ENCODE assay signal across 9 mouse cellular contexts in the genomic region with DNA sequence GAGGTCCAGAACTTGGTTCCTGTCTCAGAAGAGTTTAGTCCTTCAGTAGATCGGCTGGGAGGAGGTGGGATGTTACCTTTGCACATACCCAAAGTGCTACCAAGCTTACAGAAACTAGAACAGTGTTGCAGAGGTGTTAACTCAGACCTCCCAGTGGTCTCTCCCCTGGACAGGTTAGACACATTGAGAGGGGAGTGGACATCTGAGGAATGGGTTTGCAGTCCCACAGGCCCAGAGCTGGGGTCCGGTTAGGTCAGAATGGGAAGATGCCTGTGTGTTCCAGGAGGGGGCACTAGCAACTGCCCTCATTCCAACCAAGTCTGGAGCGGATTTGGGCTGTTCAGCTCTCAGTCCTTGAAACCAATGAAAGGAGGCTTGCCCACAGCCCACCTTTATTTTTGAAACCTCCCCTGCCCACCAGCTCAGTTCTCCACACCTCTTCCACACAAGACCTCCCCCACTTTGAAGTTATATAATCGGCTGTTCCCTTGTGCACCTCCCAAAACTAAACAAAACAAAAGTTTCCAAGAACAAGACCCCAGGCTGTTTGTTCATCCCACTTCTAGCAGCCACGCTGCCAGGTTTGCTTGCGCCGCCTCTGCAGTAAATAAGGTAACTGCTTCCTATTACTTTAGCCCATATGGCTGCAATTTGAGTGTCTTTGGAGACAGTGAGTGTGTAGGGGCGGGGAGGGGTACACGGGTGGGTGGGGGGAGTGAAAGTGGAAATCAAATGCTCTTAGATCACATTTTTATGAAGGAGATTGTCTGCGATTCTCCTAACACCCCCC. TPM values are rescaled to one million over a fixed set of nuclear protein-coding genes. Genes with fewer than 3 reads are reported as not detected.
DNase-seq lines count a peak whose midpoint lies in the region; ATAC-seq and TF ChIP-seq lines count a peak whose summit lies in the region.
"Had no signal": no experiment of that assay in that cellular context is flagged by ENCODE, and none has a peak within 500 bp of the region (broad histone marks: within the 10 kb centered on the region; RNA-seq: fewer than 3 reads in every experiment).

No protein-coding gene starts in this region.

- TF ChIP-seq EP300 in heart, adult 2 months (IDR thresholded peaks at IDR 0.05; ENCODE audit: insufficient read depth, low read depth, low read length), result no peak

- H3K4me3 ChIP-seq in heart, adult 2 months, result no peak overlapping the region
- no peak overlapping the region for H3K4me3 ChIP-seq in neural tube, embryonic 15.5 days (replicated peaks)
- no peak overlapping the region for H3K4me3 ChIP-seq in forebrain, postnatal 0 days (ENCODE audit: low read depth, low read length)
- no peak overlapping the region for H3K4me3 ChIP-seq in small intestine, adult 2 months (ENCODE audit: low read depth, low read length)

- no peaks in the 10 kb centered on the region for H3K36me3 ChIP-seq in heart, adult 2 months (ENCODE audit: control insufficient read depth, insufficient read depth, low read length)
- peaks cover 2% of the 10 kb centered on the region for H3K36me3 ChIP-seq in neural tube, embryonic 15.5 days
- peaks cover 2% of the 10 kb centered on the region; the same call in 1 of the 2 replicates for H3K36me3 ChIP-seq in forebrain, postnatal 0 days (ENCODE audit: insufficient read depth)
- peaks cover 3% of the 10 kb centered on the region; the same call in 1 of the 2 replicates for H3K36me3 ChIP-seq in small intestine, adult 2 months (ENCODE audit: control insufficient read depth, insufficient read depth, low read length)

- WGBS in heart, adult 2 months, result 20% methylated on average over 10 of the region's 10 CpGs
- WGBS in neural tube, embryonic 15.5 days, result 1% methylated on average over 10 of the region's 10 CpGs
- WGBS in forebrain, postnatal 0 days, result 4% methylated on average over 10 of the region's 10 CpGs
- WGBS in small intestine, adult 2 months, result 15% methylated on average over 10 of the region's 10 CpGs

- TF ChIP-seq CTCF in heart, adult 2 months (IDR thresholded peaks at IDR 0.05), result peak; percentile 74
- peak; percentile 41 for TF ChIP-seq CTCF in forebrain, postnatal 0 days (IDR thresholded peaks at IDR 0.05; ENCODE audit: low read depth)
- peak; percentile 50; the same call in 1 of the 2 replicates for TF ChIP-seq CTCF in small intestine, adult 2 months (IDR thresholded peaks at IDR 0.05; ENCODE audit: extremely low read depth, insufficient read length, insufficient replicate concordance, low read depth, low read length)

- H3K79me2 ChIP-seq in heart, adult 2 months (replicated peaks; ENCODE audit: control insufficient read depth, insufficient read depth, low read length), result no peaks in the 10 kb centered on the region

- no peak for DNase-seq in heart, adult 2 months
- DNase-seq in heart, postnatal 10 days, result no peak
- DNase-seq in neural tube, embryonic 10.5 days (ENCODE audit: extremely low spot score, low spot score), result peak; percentile 62
- DNase-seq in forebrain, postnatal 0 days, result no peak
- DNase-seq in urinary bladder, postnatal 36 days (ENCODE audit: low spot score in 2 of 2), result no peak
- no peak for DNase-seq in left cerebral cortex, postnatal 25 days (ENCODE audit: low spot score in 2 of 2)

- ATAC-seq in neural tube, embryonic 15.5 days (ENCODE audit: low FRiP score), result no peak
- no peak for ATAC-seq in forebrain, postnatal 0 days
- ATAC-seq: Patski had no signal

- intact Hi-C loops in heart, adult 2 months (cut with DNase I), result loop anchor here (2.0 kb wide), 1 partner anchor 41 kb away; no protein-coding TSS in a partner anchor
- intact Hi-C loops in heart, postnatal 10 days (cut with DNase I), result no loop called here
- intact Hi-C loops in left cerebral cortex, postnatal 25 days (cut with DNase I), result no loop called here

- no peak overlapping the region for H3K27ac ChIP-seq in heart, adult 2 months
- no peak overlapping the region for H3K27ac ChIP-seq in neural tube, embryonic 15.5 days (replicated peaks)
- H3K27ac ChIP-seq in forebrain, postnatal 0 days (ENCODE audit: low read depth, low read length), result no peak overlapping the region
- no peak overlapping the region for H3K27ac ChIP-seq in small intestine, adult 2 months (ENCODE audit: insufficient read depth, low read depth, low read length)

- no peaks in the 10 kb centered on the region for H3K9me3 ChIP-seq in neural tube, embryonic 15.5 days (replicated peaks)
- H3K9me3 ChIP-seq in forebrain, postnatal 0 days (ENCODE audit: low read length), result no peaks in the 10 kb centered on the region

- no peak overlapping the region for H3K9ac ChIP-seq in heart, adult 2 months (ENCODE audit: low read depth, low read length)
- no peak overlapping the region for H3K9ac ChIP-seq in neural tube, embryonic 15.5 days (replicated peaks)
- no peak overlapping the region for H3K9ac ChIP-seq in forebrain, postnatal 0 days

- peaks cover 38% of the 10 kb centered on the region for H3K27me3 ChIP-seq in heart, adult 2 months (ENCODE audit: control insufficient read depth, insufficient read depth, low read length)
- H3K27me3 ChIP-seq in neural tube, embryonic 15.5 days (replicated peaks), result peaks cover 78% of the 10 kb centered on the region
- peaks cover 65% of the 10 kb centered on the region for H3K27me3 ChIP-seq in forebrain, postnatal 0 days (ENCODE audit: insufficient read depth, low read length)
- H3K27me3 ChIP-seq in small intestine, adult 2 months (ENCODE audit: control insufficient read depth, insufficient read depth, low read length), result peaks cover 71% of the 10 kb centered on the region

- H3K4me1 ChIP-seq in heart, adult 2 months (ENCODE audit: control insufficient read depth, insufficient read depth, low read length), result peaks cover 14% of the 10 kb centered on the region
- peaks cover 66% of the 10 kb centered on the region for H3K4me1 ChIP-seq in neural tube, embryonic 15.5 days
- peaks cover 10% of the 10 kb centered on the region for H3K4me1 ChIP-seq in forebrain, postnatal 0 days (ENCODE audit: insufficient read depth)
- peaks cover 49% of the 10 kb centered on the region for H3K4me1 ChIP-seq in small intestine, adult 2 months (ENCODE audit: control insufficient read depth, insufficient read depth, insufficient read length, low read length)

- no peak for TF ChIP-seq POLR2A in heart, adult 2 months (IDR thresholded peaks at IDR 0.05; ENCODE audit: insufficient read depth, low read depth, low read length)
- no peak for TF ChIP-seq POLR2A in small intestine, adult 2 months (IDR thresholded peaks at IDR 0.05; ENCODE audit: low read depth, low read length)

- no peak overlapping the region for H3K4me2 ChIP-seq in neural tube, embryonic 15.5 days
- no peak overlapping the region for H3K4me2 ChIP-seq in forebrain, postnatal 0 days (ENCODE audit: low read depth)

RNA-seq across cellular contexts. Expression of gene Cbx8, which starts 3.2 kb away (rescaled TPM):
- 1 to 10 TPM; 4.0 to 5.3 TPM for total RNA-seq in heart, adult 2 months (2021)
- polyA plus RNA-seq in heart, adult 2 months (2012; rRNA removed), result 2.0 and 2.7 TPM in 2 replicates
- 1 to 10 TPM; 5.6 to 7.5 TPM for total RNA-seq in heart, postnatal 10 days (2021)
- polyA plus RNA-seq in neural tube, embryonic 15.5 days (2015; fragmentation: Nextera tagmentation; extraction: Ambion mirVana), result 7.2 and 7.3 TPM in 2 replicates
- 14.2 and 21.9 TPM in 2 replicates for total RNA-seq in forebrain, postnatal 0 days (2014; rRNA removed)
- 5.3 and 8.5 TPM in 2 replicates for polyA plus RNA-seq in forebrain, postnatal 0 days (2015; fragmentation: Nextera tagmentation; extraction: Ambion mirVana)
- 4.4 and 4.7 TPM in 2 replicates for polyA plus RNA-seq in small intestine, adult 2 months (2012; rRNA removed)
- total RNA-seq in left cerebral cortex, postnatal 25 days (2021), result 10 to 100 TPM; 12.9 to 17.7 TPM

RNA-seq across cellular contexts. Expression of gene Cbx2, which starts 21.2 kb away (rescaled TPM):
- 1 to 10 TPM; 1.7 to 2.3 TPM for total RNA-seq in heart, adult 2 months (2021)
- polyA plus RNA-seq in heart, adult 2 months (2012; rRNA removed), result 2.3 and 3.0 TPM in 2 replicates
- total RNA-seq in heart, postnatal 10 days (2021), result 1 to 10 TPM; 5.2 to 6.8 TPM
- 8.3 and 13.3 TPM in 2 replicates for polyA plus RNA-seq in neural tube, embryonic 15.5 days (2015; fragmentation: Nextera tagmentation; extraction: Ambion mirVana)
- 9.2 and 15.2 TPM in 2 replicates for total RNA-seq in forebrain, postnatal 0 days (2014; rRNA removed)
- 6.4 TPM in 2 replicates for polyA plus RNA-seq in forebrain, postnatal 0 days (2015; fragmentation: Nextera tagmentation; extraction: Ambion mirVana)
- 1.6 and 3.1 TPM in 2 replicates for polyA plus RNA-seq in small intestine, adult 2 months (2012; rRNA removed)
- total RNA-seq in left cerebral cortex, postnatal 25 days (2021), result 1 to 10 TPM; 2.6 to 3.0 TPM

RNA-seq across cellular contexts. Expression of gene Cbx4, which starts 42.1 kb away (rescaled TPM):
- 10 to 100 TPM in 1 of 2 experiments, 1 to 10 TPM in 1; 8.1 to 12.3 TPM for total RNA-seq in heart, adult 2 months (2021)
- 4.7 and 5.4 TPM in 2 replicates for polyA plus RNA-seq in heart, adult 2 months (2012; rRNA removed)
- 10 to 100 TPM; 22.1 to 22.6 TPM for total RNA-seq in heart, postnatal 10 days (2021)
- 20.2 and 24.2 TPM in 2 replicates for polyA plus RNA-seq in neural tube, embryonic 15.5 days (2015; fragmentation: Nextera tagmentation; extraction: Ambion mirVana)
- total RNA-seq in forebrain, postnatal 0 days (2014; rRNA removed), result 36.1 and 38.6 TPM in 2 replicates
- polyA plus RNA-seq in forebrain, postnatal 0 days (2015; fragmentation: Nextera tagmentation; extraction: Ambion mirVana), result 21.7 and 26.1 TPM in 2 replicates
- 4.2 and 7.6 TPM in 2 replicates for polyA plus RNA-seq in small intestine, adult 2 months (2012; rRNA removed)
- 10 to 100 TPM; 59.5 to 66.2 TPM for total RNA-seq in left cerebral cortex, postnatal 25 days (2021)

RNA-seq across cellular contexts. Expression of gene Enpp7, which starts 56.0 kb away (rescaled TPM):
- not detected for total RNA-seq in heart, adult 2 months (2021)
- polyA plus RNA-seq in heart, adult 2 months (2012; rRNA removed), result not detected in 2 replicates
- not detected for total RNA-seq in heart, postnatal 10 days (2021)
- not detected in 2 replicates for polyA plus RNA-seq in neural tube, embryonic 15.5 days (2015; fragmentation: Nextera tagmentation; extraction: Ambion mirVana)
- not detected in 2 replicates for total RNA-seq in forebrain, postnatal 0 days (2014; rRNA removed)
- not detected in 2 replicates for polyA plus RNA-seq in forebrain, postnatal 0 days (2015; fragmentation: Nextera tagmentation; extraction: Ambion mirVana)
- 10.8 and 2,214 TPM in 2 replicates for polyA plus RNA-seq in small intestine, adult 2 months (2012; rRNA removed)
- total RNA-seq in left cerebral cortex, postnatal 25 days (2021), result not detected
- polyA plus RNA-seq: Patski had no signal
